Mouse (Mus musculus) neutrophil, adult 5-6 weeks (primary cell): ENCODE data around the gene Zswim2. TPM values are rescaled to one million over a fixed set of nuclear protein-coding genes. Genes with fewer than 3 reads are reported as not detected.
"Not testable (repeated sequence)": the region's sequence is repeated elsewhere in the genome, so short reads cannot be mapped to it uniquely, and the experiment has no call there.

ENCODE experiments used
- ATAC-seq: fragments of 151-379, 151-347 bp; 2 replicates; pipeline ENCODE4 v1.8.0; 2017; ENCODE audit warnings: mild to moderate bottlenecking, moderate TSS enrichment; ENCODE audit not compliant: insufficient number of reproducible peaks, poor library complexity, low FRiP score, severe bottlenecking; ENCODE audit errors: extremely low read depth
- total RNA-seq: library from RNA; stranded (forward); fragments of 200-1000 nt; gene quantifications from 2 replicates; pipeline ENCODE4 v1.2.3, GENCODE M21; 2017

Zswim2 gene
- total RNA-seq, result not detected in 2 replicates

DNA sequence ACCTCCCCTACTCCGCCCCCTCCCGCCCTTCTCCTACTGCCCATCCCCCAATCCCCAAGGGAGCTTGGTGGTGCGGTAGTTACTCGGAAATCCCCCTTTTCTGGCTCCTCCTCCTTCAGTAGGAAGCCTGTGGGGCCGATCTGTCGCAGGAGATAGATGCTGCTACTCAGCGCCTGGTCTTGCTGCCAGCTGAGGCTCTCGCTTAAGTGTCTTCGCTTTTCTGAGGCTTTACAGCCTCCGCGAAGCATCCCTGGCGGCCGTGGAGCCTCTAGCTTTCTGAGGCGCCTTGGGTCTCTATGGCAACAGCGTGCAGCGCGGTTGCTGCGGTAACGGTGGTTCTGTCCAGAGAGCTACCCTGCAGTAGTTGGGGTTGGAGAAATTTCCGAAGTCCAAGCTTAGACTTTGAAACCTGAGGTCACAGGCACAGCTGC lies at the start of gene Zswim2:
Gene Zswim2 (minus strand): TSS at position 298 of the 431 bp plus-strand sequence.
- ATAC-seq, result peak; percentile 39; the same call in 1 of the 2 replicates

- not testable (repeated sequence) for ATAC-seq
Measured at GRCm38 (mm10) chr2:83990253-83990652, 49.2 kb upstream of the Zswim2 start, which contains the start of gene Gm13691. Gm13691 (plus strand) TSS chr2:83990553.

- ATAC-seq, result not testable (repeated sequence)
Measured at GRCm38 (mm10) chr2:83984443-83984842, 43.4 kb upstream of the Zswim2 start, which contains the start of gene Gm13697. Gm13697 (plus strand) TSS chr2:83984743.

DNA sequence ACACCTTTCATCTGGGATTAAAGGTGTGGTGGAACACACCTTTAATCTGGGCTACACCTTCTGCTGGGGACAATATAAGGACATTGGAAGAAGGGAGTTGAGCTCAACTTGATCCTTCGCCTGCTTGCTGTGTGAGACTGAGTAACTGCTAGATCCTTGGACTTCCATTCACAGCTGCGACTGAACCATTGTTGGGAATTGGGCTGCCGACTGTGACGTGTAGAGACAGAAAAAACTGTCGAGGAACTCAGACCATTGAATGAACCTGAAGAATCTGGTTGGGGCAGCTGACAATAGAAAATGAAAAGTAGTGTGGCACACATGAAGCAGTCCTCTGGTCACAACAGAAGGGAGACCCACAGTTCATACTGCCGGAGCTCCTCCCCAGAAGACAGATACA lies 37.6 kb upstream of the Zswim2 start, which contains the start of gene Gm13694:
Gene Gm13694 (plus strand): TSS at position 301 of the 400 bp plus-strand sequence.
- not testable (repeated sequence) for ATAC-seq

- ATAC-seq, result not testable (repeated sequence)
Measured at GRCm38 (mm10) chr2:83972823-83973222, 31.8 kb upstream of the Zswim2 start, which contains the start of gene Gm13696. Gm13696 (plus strand) TSS chr2:83973123.

GRCm38 (mm10) chr2:83967013-83967412 lies 26.0 kb upstream of the Zswim2 start, which contains the start of gene Gm13695:
Gm13695 (plus strand) TSS chr2:83967313.
- not testable (repeated sequence) for ATAC-seq

DNA sequence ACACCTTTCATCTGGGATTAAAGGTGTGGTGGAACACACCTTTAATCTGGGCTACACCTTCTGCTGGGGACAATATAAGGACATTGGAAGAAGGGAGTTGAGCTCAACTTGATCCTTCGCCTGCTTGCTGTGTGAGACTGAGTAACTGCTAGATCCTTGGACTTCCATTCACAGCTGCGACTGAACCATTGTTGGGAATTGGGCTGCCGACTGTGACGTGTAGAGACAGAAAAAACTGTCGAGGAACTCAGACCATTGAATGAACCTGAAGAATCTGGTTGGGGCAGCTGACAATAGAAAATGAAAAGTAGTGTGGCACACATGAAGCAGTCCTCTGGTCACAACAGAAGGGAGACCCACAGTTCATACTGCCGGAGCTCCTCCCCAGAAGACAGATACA lies 20.2 kb upstream of the Zswim2 start, which contains the start of gene Gm13693:
Gene Gm13693 (plus strand): TSS at position 301 of the 400 bp plus-strand sequence.
- ATAC-seq, result not testable (repeated sequence)

DNA sequence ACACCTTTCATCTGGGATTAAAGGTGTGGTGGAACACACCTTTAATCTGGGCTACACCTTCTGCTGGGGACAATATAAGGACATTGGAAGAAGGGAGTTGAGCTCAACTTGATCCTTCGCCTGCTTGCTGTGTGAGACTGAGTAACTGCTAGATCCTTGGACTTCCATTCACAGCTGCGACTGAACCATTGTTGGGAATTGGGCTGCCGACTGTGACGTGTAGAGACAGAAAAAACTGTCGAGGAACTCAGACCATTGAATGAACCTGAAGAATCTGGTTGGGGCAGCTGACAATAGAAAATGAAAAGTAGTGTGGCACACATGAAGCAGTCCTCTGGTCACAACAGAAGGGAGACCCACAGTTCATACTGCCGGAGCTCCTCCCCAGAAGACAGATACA lies 14.4 kb upstream of the Zswim2 start, which contains the start of gene Gm13698:
Gene Gm13698 (plus strand): TSS at position 301 of the 400 bp plus-strand sequence.
- ATAC-seq, result not testable (repeated sequence)

GRCm38 (mm10) chr2:83941792-83942191 lies 764 bp upstream of the Zswim2 start:
- no peak for ATAC-seq

- ATAC-seq, result no peak
Measured at GRCm38 (mm10) chr2:83941378-83941777, 350 bp upstream of the Zswim2 start.

GRCm38 (mm10) chr2:83929478-83930088 lies 11.4 kb downstream of the Zswim2 start:
- ATAC-seq, result peak; percentile 99

DNA sequence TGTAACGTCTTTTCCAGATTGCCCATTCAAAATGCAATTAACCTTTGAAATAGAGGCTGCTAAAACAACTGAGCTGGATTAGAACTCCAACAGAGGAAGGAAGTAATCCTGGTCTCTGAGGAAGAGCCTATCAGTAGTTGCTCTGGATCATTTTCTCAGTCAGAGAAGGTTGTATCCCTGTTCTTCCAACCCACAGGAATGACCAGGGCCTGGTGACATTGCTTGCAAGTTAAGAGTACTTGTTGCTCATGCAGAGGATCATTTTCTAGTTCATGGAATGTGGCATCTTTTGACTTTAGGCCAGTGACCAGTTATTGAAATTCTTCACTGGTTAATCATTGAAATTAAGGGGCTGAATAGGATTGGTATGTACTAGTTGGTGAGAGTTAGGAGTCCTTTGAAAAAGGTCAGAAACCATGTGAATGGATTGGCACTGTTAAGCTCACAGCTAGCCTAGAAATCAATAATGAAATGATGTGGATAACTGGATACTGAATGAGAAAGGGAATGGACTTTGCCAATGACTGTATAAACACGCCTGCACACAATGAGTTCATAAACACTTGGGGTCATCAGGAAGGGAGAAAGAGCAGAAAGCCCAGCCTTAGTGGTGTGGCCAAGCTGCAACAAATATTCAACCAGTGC lies 39.0 kb downstream of the Zswim2 start:
- ATAC-seq, result no peak

- no peak for ATAC-seq
Measured at GRCm38 (mm10) chr2:83893701-83894100, 47.3 kb downstream of the Zswim2 start.

DNA sequence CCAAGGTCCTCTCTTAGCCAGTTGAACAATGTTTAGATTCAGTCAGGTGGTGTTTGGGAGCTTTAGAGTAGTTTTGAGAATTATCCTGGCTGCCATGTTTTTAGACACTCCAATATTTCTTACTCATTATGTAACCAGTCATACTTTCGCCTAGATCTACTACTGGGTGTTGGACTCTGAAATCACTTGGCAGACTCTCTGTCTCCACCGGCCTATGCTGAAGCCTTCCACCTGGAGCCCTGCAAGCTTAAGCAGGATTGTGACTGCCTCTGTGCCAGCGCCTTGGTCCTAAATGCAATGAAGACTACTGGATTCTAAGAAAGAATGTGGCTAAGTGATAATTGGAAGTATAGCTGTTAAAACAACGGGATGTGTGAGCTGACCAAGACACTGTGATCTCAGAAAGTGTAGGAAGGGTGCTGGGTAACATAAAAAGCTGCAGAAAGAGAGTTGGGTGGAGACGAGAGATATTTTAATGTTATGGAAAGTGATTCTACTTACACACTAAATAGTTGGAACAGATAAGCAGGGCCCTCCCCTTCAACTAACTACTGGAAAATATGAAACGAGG lies 57.1 kb downstream of the Zswim2 start:
- ATAC-seq, result no peak

Other genes with a start within 250 kb of the Zswim2 start
- 37.6 and 45.8 TPM in 2 replicates for gene Itgav, start 216.8 kb downstream of the Zswim2 start, total RNA-seq
- not detected in 2 replicates for gene Fam171b, start 128.6 kb downstream of the Zswim2 start, total RNA-seq
- gene Gm13698, start 14.5 kb upstream of the Zswim2 start, total RNA-seq, result not detected in 2 replicates
- gene Gm13693, start 20.3 kb upstream of the Zswim2 start, total RNA-seq, result not detected in 2 replicates
- not detected in 2 replicates for gene Gm13695, start 26.1 kb upstream of the Zswim2 start, total RNA-seq
- gene Gm13696, start 31.9 kb upstream of the Zswim2 start, total RNA-seq, result not detected in 2 replicates
- gene Gm13694, start 37.7 kb upstream of the Zswim2 start, total RNA-seq, result not detected in 2 replicates
- not detected in 2 replicates for gene Gm13697, start 43.5 kb upstream of the Zswim2 start, total RNA-seq
- not detected in 2 replicates for gene Gm13691, start 49.3 kb upstream of the Zswim2 start, total RNA-seq